Mouse (Mus musculus): Measurements from ENCODE around the gene Retreg2. TPM values are rescaled to one million over a fixed set of nuclear protein-coding genes. Genes with fewer than 3 reads are reported as not detected.

The Retreg2 gene
- polyA plus RNA-seq (2015; fragmentation: Nextera tagmentation; extraction: Ambion mirVana): 47.3 and 50.5 TPM in 2 replicates

- peak within 1 kb of the TSS; percentile 93 for H3K4me2 ChIP-seq
- WGBS (ENCODE audit: insufficient replicate concordance): under 1% methylated on average over 91 of the region's 91 CpGs
- H3K27me3 ChIP-seq: no peaks in the 10 kb centered on the region
- DNase-seq (peak; percentile 96), ATAC-seq (ENCODE audit: low read depth) (peak; percentile 73)
- peaks cover 62% of the 10 kb centered on the region for H3K36me3 ChIP-seq
- peak within 1 kb of the TSS; percentile 99 for H3K9ac ChIP-seq
- H3K4me3 ChIP-seq (replicated peaks): peak within 1 kb of the TSS; percentile 95
- peak within 1 kb of the TSS; percentile 100 for H3K27ac ChIP-seq
- H3K9me3 ChIP-seq (replicated peaks): no peaks in the 10 kb centered on the region
- H3K4me1 ChIP-seq (replicated peaks): peaks cover 80% of the 10 kb centered on the region
Observed at GRCm38 (mm10) chr1:75142301-75143261, at the start of gene Retreg2, which contains the start of gene Cnppd1. Gene Retreg2, plus strand, starts transcription at chr1:75142778. Gene Cnppd1, minus strand, starts transcription at chr1:75142711.

GRCm38 (mm10) chr1:75122211-75122610, 20.4 kb upstream of the Retreg2 start:
- no peak overlapping the region for H3K27ac ChIP-seq
- H3K4me2 ChIP-seq: no peak overlapping the region
- DNase-seq (no peak), ATAC-seq (ENCODE audit: low read depth) (no peak)
- H3K9ac ChIP-seq: no peak overlapping the region
- H3K36me3 ChIP-seq: no peaks in the 10 kb centered on the region
- H3K4me3 ChIP-seq (replicated peaks): no peak overlapping the region
- 53% methylated on average over 3 of the region's 3 CpGs for WGBS (ENCODE audit: insufficient replicate concordance)
- no peaks in the 10 kb centered on the region for H3K9me3 ChIP-seq (replicated peaks)
- peaks cover 23% of the 10 kb centered on the region for H3K4me1 ChIP-seq (replicated peaks)
- H3K27me3 ChIP-seq: no peaks in the 10 kb centered on the region

GRCm38 (mm10) chr1:75124346-75125321, 17.9 kb upstream of the Retreg2 start, which contains the start of gene Nhej1:
Gene Nhej1, minus strand, starts transcription at chr1:75125200.
- Histone ChIP-seq H3K27me3 (no peaks in the 10 kb centered on the region), H3K27ac (peak within 1 kb of the TSS; percentile 97), H3K4me2 (peak within 1 kb of the TSS; percentile 74), H3K4me1 (replicated peaks) (peaks cover 23% of the 10 kb centered on the region), H3K9ac (peak within 1 kb of the TSS; percentile 75), H3K4me3 (replicated peaks) (peak within 1 kb of the TSS; percentile 66), H3K36me3 (no peaks in the 10 kb centered on the region), H3K9me3 (replicated peaks) (no peaks in the 10 kb centered on the region)
- WGBS (ENCODE audit: insufficient replicate concordance): 2% methylated on average over 56 of the region's 56 CpGs
- ATAC-seq (ENCODE audit: low read depth) (peak; percentile 93), DNase-seq (peak; percentile 93)

- Histone ChIP-seq H3K27me3 (no peaks in the 10 kb centered on the region), H3K4me1 (replicated peaks) (peaks cover 23% of the 10 kb centered on the region), H3K4me2 (peak overlapping the region; percentile 74), H3K36me3 (no peaks in the 10 kb centered on the region), H3K4me3 (replicated peaks) (peak overlapping the region; percentile 66), H3K9ac (peak overlapping the region; percentile 75), H3K9me3 (replicated peaks) (no peaks in the 10 kb centered on the region), H3K27ac (peak overlapping the region; percentile 97)
- DNase-seq: no peak
- WGBS (ENCODE audit: insufficient replicate concordance): 27% methylated on average over 5 of the region's 5 CpGs
- no peak for ATAC-seq (ENCODE audit: low read depth)
Observed at GRCm38 (mm10) chr1:75125418-75125817, 17.2 kb upstream of the Retreg2 start.

- no peak for DNase-seq
- Histone ChIP-seq H3K4me2 (no peak overlapping the region), H3K9ac (no peak overlapping the region), H3K27me3 (no peaks in the 10 kb centered on the region), H3K4me3 (replicated peaks) (no peak overlapping the region), H3K9me3 (replicated peaks) (no peaks in the 10 kb centered on the region), H3K36me3 (no peaks in the 10 kb centered on the region), H3K4me1 (replicated peaks) (peaks cover 33% of the 10 kb centered on the region), H3K27ac (no peak overlapping the region)
- 65% methylated on average over 3 of the region's 3 CpGs for WGBS (ENCODE audit: insufficient replicate concordance)
- no peak for ATAC-seq (ENCODE audit: low read depth)
Observed at GRCm38 (mm10) chr1:75128641-75129040, 13.9 kb upstream of the Retreg2 start.

GRCm38 (mm10) chr1:75133421-75134207, 9.0 kb upstream of the Retreg2 start, which contains the start of gene Slc23a3:
Gene Slc23a3, minus strand, starts transcription at chr1:75133890.
- peak within 1 kb of the TSS; percentile 21 for H3K4me2 ChIP-seq
- H3K27ac ChIP-seq: peak within 1 kb of the TSS; percentile 19
- peaks cover 59% of the 10 kb centered on the region for H3K4me1 ChIP-seq (replicated peaks)
- 54% methylated on average over 12 of the region's 12 CpGs for WGBS (ENCODE audit: insufficient replicate concordance)
- H3K9me3 ChIP-seq (replicated peaks): no peaks in the 10 kb centered on the region
- ATAC-seq (ENCODE audit: low read depth): no peak
- H3K9ac ChIP-seq: peak within 1 kb of the TSS; percentile 14; the same call in 1 of the 2 replicates
- H3K27me3 ChIP-seq: no peaks in the 10 kb centered on the region
- peaks cover 39% of the 10 kb centered on the region for H3K36me3 ChIP-seq
- no peak for DNase-seq
- no peak within 1 kb of the TSS for H3K4me3 ChIP-seq (replicated peaks)

- peaks cover 84% of the 10 kb centered on the region for H3K4me1 ChIP-seq (replicated peaks)
- 28% methylated on average over 6 of the region's 6 CpGs for WGBS (ENCODE audit: insufficient replicate concordance)
- DNase-seq (no peak), ATAC-seq (ENCODE audit: low read depth) (peak; percentile 73)
- no peaks in the 10 kb centered on the region for H3K27me3 ChIP-seq
- H3K36me3 ChIP-seq: peaks cover 54% of the 10 kb centered on the region
- H3K9ac ChIP-seq: peak overlapping the region; percentile 99
- H3K4me3 ChIP-seq (replicated peaks): peak overlapping the region; percentile 95
- H3K9me3 ChIP-seq (replicated peaks): no peaks in the 10 kb centered on the region
- peak overlapping the region; percentile 93 for H3K4me2 ChIP-seq
- H3K27ac ChIP-seq: peak overlapping the region; percentile 100
Observed at GRCm38 (mm10) chr1:75136293-75136692, 6.3 kb upstream of the Retreg2 start.

GRCm38 (mm10) chr1:75136730-75137129, 5.8 kb upstream of the Retreg2 start:
- ATAC-seq (ENCODE audit: low read depth) (peak; percentile 89), DNase-seq (peak; percentile 72)
- Histone ChIP-seq H3K9ac (peak overlapping the region; percentile 99), H3K36me3 (peaks cover 54% of the 10 kb centered on the region), H3K9me3 (replicated peaks) (no peaks in the 10 kb centered on the region), H3K4me1 (replicated peaks) (peaks cover 84% of the 10 kb centered on the region), H3K4me3 (replicated peaks) (peak overlapping the region; percentile 95), H3K27ac (peak overlapping the region; percentile 100), H3K27me3 (no peaks in the 10 kb centered on the region), H3K4me2 (peak overlapping the region; percentile 93)
- WGBS (ENCODE audit: insufficient replicate concordance): 12% methylated on average over 3 of the region's 3 CpGs

- Histone ChIP-seq H3K4me3 (replicated peaks) (peak overlapping the region; percentile 95), H3K36me3 (peaks cover 54% of the 10 kb centered on the region), H3K4me2 (peak overlapping the region; percentile 93), H3K27me3 (no peaks in the 10 kb centered on the region), H3K4me1 (replicated peaks) (peaks cover 77% of the 10 kb centered on the region), H3K9ac (peak overlapping the region; percentile 99), H3K9me3 (replicated peaks) (no peaks in the 10 kb centered on the region), H3K27ac (peak overlapping the region; percentile 100)
- ATAC-seq (ENCODE audit: low read depth): no peak
- no peak for DNase-seq
- WGBS (ENCODE audit: insufficient replicate concordance): 53% methylated on average over 2 of the region's 2 CpGs
Observed at GRCm38 (mm10) chr1:75138448-75138847, 4.1 kb upstream of the Retreg2 start.

- Histone ChIP-seq H3K9ac (peak overlapping the region; percentile 99), H3K4me2 (peak overlapping the region; percentile 93), H3K27me3 (no peaks in the 10 kb centered on the region), H3K9me3 (replicated peaks) (no peaks in the 10 kb centered on the region), H3K36me3 (peaks cover 61% of the 10 kb centered on the region), H3K4me3 (replicated peaks) (peak overlapping the region; percentile 95), H3K27ac (peak overlapping the region; percentile 100), H3K4me1 (replicated peaks) (peaks cover 80% of the 10 kb centered on the region)
- DNase-seq: no peak
- ATAC-seq (ENCODE audit: low read depth): no peak
- 36% methylated on average over 4 of the region's 4 CpGs for WGBS (ENCODE audit: insufficient replicate concordance)
Observed at GRCm38 (mm10) chr1:75140601-75141190, 1.9 kb upstream of the Retreg2 start.
